Mouse (Mus musculus): Measurements from ENCODE around the gene Sipa1l2.

DNA sequence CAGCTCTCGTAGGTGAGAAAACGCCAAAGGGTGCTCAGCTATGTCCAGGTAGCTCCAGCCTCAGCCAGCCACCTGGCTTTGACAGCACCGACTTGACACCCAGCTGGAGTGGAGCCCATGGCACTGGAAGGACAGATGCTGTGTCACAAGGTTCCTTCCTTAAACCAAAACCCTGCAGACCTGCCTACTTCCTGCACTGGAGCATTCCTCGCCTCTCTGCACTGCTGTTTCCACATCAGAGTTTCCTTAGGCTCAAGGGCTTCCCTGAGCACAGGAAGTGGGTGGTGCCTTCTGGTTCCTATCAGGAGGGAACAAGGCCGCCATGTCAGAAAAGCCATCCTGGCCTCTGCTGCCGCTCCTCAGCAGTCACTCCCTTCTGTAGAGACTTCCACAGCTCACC is 51.3 kb downstream of the Sipa1l2 start:
- TF ChIP-seq POLR2A (IDR thresholded peaks at IDR 0.05; ENCODE audit: borderline replicate concordance, insufficient read depth, low read length) (no peak), CTCF (IDR thresholded peaks at IDR 0.05; ENCODE audit: borderline replicate concordance, insufficient read depth, low read depth, low read length) (no peak)
